Mouse (Mus musculus): ENCODE measurements at regions not wholly inside any gene's neighbourhood (a gene's known extent, or its start where the extent isn't known, plus 50 kb on each side); places are given as distances from the start of the nearest gene placed in this dataset.
A peak's percentile ranks its signal among the peaks of the same experiment; 100 is the strongest.
"Not testable (repeated sequence)": the region's sequence is repeated elsewhere in the genome, so short reads cannot be mapped to it uniquely, and the experiment has no call there.

DNA sequence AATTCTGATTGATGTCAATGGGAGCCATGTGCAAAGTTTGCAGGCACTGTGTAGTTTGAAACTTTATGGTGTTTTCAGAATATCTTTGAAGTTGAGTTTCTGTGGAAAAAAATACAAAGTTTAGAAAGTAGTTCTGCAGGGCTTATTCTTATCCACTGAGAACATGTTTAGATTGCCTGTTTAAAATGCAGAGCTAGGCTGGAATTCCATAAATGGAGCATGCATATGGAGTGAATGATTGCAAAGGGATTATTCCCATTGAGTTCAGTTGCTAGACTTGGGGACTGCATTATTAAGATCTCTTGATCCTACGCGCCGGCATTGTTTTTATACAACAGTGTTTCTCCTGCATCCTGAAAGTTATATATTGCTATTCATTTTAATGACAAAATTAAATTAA, 397.8 kb upstream of the Gm21833 start:
- 71% methylated on average over 3 of the region's 3 CpGs for WGBS
- ATAC-seq, result no peak
- H3K27me3 ChIP-seq (ENCODE audit: control insufficient read depth, insufficient read depth, low read depth, low read length), result no peaks in the 10 kb centered on the region

DNA sequence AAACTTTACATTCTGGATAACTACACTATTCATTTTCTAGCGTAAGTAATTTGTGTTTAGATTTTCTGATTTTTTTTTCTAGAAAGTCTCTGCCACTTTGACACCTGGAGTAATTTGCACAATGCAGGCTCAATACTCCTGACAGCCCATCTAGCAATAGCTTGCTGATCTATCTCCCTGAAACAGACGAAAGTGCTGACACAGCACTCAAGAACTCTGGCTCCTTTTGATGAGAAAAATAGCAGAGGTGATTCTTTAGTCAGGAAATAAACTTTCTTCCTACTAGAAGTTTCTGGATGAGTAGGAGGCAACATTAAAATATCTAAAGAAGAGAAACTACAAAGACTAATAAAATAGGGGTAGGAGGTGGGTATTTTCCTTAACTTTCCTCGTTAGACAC, 397.1 kb upstream of the Gm21833 start:
- no peaks in the 10 kb centered on the region for H3K4me1 ChIP-seq (ENCODE audit: control insufficient read depth, insufficient read depth, low read length)
- no peak overlapping the region for H3K4me3 ChIP-seq (ENCODE audit: low read depth, low read length)
- H3K36me3 ChIP-seq (ENCODE audit: control insufficient read depth, insufficient read depth, low read length), result no peaks in the 10 kb centered on the region
- 79% methylated on average over 3 of the region's 3 CpGs for WGBS
- H3K27ac ChIP-seq (ENCODE audit: low read length), result no peak overlapping the region
- no peaks in the 10 kb centered on the region for H3K9me3 ChIP-seq (replicated peaks; ENCODE audit: control insufficient read depth, low read length, poor library complexity, severe bottlenecking)
- H3K4me2 ChIP-seq (ENCODE audit: low read length), result no peak overlapping the region
- no peak for ATAC-seq
- no peak overlapping the region for H3K9ac ChIP-seq (ENCODE audit: low read depth, low read length)
- H3K27me3 ChIP-seq (ENCODE audit: control insufficient read depth, insufficient read depth, low read depth, low read length), result no peaks in the 10 kb centered on the region

More for the DNA sequence above, 397.8 kb upstream of the Gm21833 start:
- Histone ChIP-seq H3K4me3 (ENCODE audit: low read depth, low read length) (no peak overlapping the region), H3K9ac (ENCODE audit: low read depth, low read length) (no peak overlapping the region), H3K4me1 (ENCODE audit: control insufficient read depth, insufficient read depth, low read length) (no peaks in the 10 kb centered on the region), H3K36me3 (ENCODE audit: control insufficient read depth, insufficient read depth, low read length) (no peaks in the 10 kb centered on the region), H3K4me2 (ENCODE audit: low read length) (no peak overlapping the region), H3K9me3 (replicated peaks; ENCODE audit: control insufficient read depth, low read length, poor library complexity, severe bottlenecking) (no peaks in the 10 kb centered on the region), H3K27ac (ENCODE audit: low read length) (no peak overlapping the region)

DNA sequence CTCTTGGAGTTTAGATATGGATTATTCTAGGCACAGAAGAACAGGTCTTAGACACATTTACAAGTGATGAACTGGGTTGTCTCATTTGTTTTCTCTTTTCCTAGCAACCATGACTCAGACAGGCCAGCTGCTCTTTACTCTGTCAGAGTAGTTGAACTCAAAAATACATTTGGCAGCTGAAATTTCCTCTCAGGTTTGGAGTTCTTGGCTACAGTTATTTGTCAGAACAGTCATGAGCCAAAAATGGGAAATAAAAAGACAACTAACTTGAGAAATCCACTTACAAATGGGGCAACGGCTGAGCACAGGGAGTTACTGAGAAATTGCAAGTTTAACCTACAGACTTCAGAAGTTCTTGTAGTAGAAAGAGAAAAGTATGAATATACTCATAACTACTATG, 396.4 kb upstream of the Gm21833 start:
- H3K27ac ChIP-seq (ENCODE audit: low read length), result no peak overlapping the region
- H3K9ac ChIP-seq (ENCODE audit: low read depth, low read length), result no peak overlapping the region
- no peak overlapping the region for H3K4me2 ChIP-seq (ENCODE audit: low read length)
- H3K4me3 ChIP-seq (ENCODE audit: low read depth, low read length), result no peak overlapping the region
- no peaks in the 10 kb centered on the region for H3K36me3 ChIP-seq (ENCODE audit: control insufficient read depth, insufficient read depth, low read length)
- H3K4me1 ChIP-seq (ENCODE audit: control insufficient read depth, insufficient read depth, low read length), result no peaks in the 10 kb centered on the region
- H3K9me3 ChIP-seq (replicated peaks; ENCODE audit: control insufficient read depth, low read length, poor library complexity, severe bottlenecking), result no peaks in the 10 kb centered on the region
- 89% methylated on average over 1 of the region's 1 CpGs for WGBS
- H3K27me3 ChIP-seq (ENCODE audit: control insufficient read depth, insufficient read depth, low read depth, low read length), result no peaks in the 10 kb centered on the region
- no peak for ATAC-seq

DNA sequence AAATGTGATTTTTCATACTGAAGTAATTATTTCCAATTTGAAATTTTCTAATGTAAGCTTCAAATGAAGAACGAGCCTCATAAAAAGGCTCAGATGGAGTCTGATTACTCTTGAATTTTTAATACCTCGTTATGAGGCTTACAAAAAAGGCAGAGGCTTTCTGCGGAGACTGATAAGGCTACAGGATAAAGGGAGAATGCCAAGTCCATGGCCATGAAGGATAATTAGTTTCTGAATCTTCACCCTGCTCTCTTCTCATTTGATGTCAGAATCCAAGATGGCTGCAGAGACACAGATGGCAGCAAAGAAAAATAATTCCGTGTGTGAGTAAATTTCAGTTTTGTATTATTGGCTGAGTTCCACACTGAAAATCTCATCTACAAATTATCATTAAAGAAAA, 367.3 kb upstream of the Gm21833 start:
- Histone ChIP-seq H3K27ac (ENCODE audit: low read length) (no peak overlapping the region), H3K9ac (ENCODE audit: low read depth, low read length) (no peak overlapping the region), H3K36me3 (ENCODE audit: control insufficient read depth, insufficient read depth, low read length) (no peaks in the 10 kb centered on the region), H3K27me3 (ENCODE audit: control insufficient read depth, insufficient read depth, low read depth, low read length) (no peaks in the 10 kb centered on the region), H3K9me3 (replicated peaks; ENCODE audit: control insufficient read depth, low read length, poor library complexity, severe bottlenecking) (no peaks in the 10 kb centered on the region), H3K4me3 (ENCODE audit: low read depth, low read length) (no peak overlapping the region), H3K4me1 (ENCODE audit: control insufficient read depth, insufficient read depth, low read length) (no peaks in the 10 kb centered on the region), H3K4me2 (ENCODE audit: low read length) (no peak overlapping the region)
- ATAC-seq, result no peak
- 30% methylated on average over 4 of the region's 4 CpGs for WGBS

DNA sequence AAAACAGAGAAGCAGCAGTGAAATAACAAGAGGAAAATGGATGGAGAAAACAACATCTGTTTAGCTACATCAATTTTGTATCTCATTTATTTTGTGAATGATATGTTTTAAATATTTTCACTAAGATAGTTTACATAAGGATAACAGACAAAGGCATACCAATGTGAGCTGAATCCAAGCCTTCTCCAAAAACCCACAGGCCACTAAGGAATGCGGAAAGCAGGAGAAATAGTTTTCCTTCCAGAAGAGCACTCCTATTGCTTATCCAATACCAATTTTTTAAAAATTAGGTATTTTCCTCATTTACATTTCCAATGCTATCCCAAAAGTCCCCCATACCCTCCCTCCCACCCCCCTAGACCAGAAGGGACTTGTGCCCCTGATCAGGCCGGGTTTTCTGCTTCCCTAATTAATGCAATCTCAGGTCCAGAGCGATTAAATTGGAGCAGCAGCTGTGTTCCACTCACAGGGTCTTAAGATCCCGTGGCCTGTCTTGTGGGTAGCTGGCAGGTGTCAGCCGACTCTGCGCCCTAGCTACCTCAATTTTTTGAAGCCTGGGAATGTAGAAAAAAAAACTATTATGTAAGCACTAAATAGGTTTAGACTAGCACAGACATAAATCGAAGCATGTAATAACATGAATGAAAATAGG, 357.3 kb upstream of the Gm21833 start:
- whole genome bisulfite sequencing, result 31% methylated on average over 7 of the region's 7 CpGs
- Histone ChIP-seq H3K36me3 (ENCODE audit: control insufficient read depth, insufficient read depth, low read length) (no peaks in the 10 kb centered on the region), H3K9ac (ENCODE audit: low read depth, low read length) (no peak overlapping the region), H3K4me3 (ENCODE audit: low read depth, low read length) (no peak overlapping the region), H3K4me1 (ENCODE audit: control insufficient read depth, insufficient read depth, low read length) (peaks cover 2% of the 10 kb centered on the region; the same call in 1 of the 2 replicates), H3K4me2 (ENCODE audit: low read length) (no peak overlapping the region), H3K27ac (ENCODE audit: low read length) (no peak overlapping the region), H3K9me3 (replicated peaks; ENCODE audit: control insufficient read depth, low read length, poor library complexity, severe bottlenecking) (no peaks in the 10 kb centered on the region), H3K27me3 (ENCODE audit: control insufficient read depth, insufficient read depth, low read depth, low read length) (no peaks in the 10 kb centered on the region)
- ATAC-seq, result 0 out of 2 replicates have a peak, but pooled peaks have one; percentile 51

DNA sequence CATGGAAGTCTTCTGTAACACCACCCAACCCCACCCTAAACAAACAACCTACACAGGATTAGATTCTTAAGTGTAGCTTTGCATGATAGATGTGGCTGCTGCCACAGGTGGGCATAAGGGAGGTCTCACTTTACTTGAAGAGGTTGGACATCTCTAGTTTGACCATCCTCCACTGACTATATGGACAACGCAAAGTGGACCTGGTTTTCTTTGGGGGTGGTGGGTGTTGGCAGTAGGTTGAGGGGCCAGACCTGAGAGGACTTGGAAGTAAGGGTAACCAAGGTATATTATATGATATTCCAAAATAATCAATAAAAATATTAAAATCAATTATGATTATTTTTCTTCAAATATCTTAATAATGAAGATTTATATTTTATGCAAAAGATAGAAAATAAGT, 307.8 kb upstream of the Gm21833 start:
- no peaks in the 10 kb centered on the region for H3K4me1 ChIP-seq (ENCODE audit: control insufficient read depth, insufficient read depth, low read length)
- H3K4me2 ChIP-seq (ENCODE audit: low read length), result no peak overlapping the region
- H3K4me3 ChIP-seq (ENCODE audit: low read depth, low read length), result no peak overlapping the region
- H3K9ac ChIP-seq (ENCODE audit: low read depth, low read length), result no peak overlapping the region
- H3K36me3 ChIP-seq (ENCODE audit: control insufficient read depth, insufficient read depth, low read length), result no peaks in the 10 kb centered on the region
- no peak for ATAC-seq
- H3K27me3 ChIP-seq (ENCODE audit: control insufficient read depth, insufficient read depth, low read depth, low read length), result no peaks in the 10 kb centered on the region
- 96% methylated on average over 1 of the region's 1 CpGs for WGBS
- H3K27ac ChIP-seq (ENCODE audit: low read length), result no peak overlapping the region
- no peaks in the 10 kb centered on the region for H3K9me3 ChIP-seq (replicated peaks; ENCODE audit: control insufficient read depth, low read length, poor library complexity, severe bottlenecking)

DNA sequence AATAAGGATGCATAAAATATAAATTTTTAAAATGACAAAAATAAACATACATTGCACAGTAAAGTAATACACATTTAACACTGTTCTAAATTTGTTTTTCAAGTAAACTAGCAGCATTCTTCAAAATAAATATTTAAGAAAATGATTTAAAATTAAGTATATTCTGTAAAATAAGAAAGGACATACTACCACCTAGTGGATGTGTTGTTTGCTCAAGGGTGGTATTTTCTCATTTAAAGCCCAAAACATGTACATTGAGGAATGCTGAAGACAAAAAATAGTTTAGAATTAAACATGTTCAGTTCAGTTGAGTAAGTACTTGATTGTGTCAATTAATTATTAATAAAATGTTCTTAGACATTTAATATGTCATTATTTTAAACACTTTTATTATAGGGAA, 306.6 kb upstream of the Gm21833 start:
- Histone ChIP-seq H3K4me1 (ENCODE audit: control insufficient read depth, insufficient read depth, low read length) (no peaks in the 10 kb centered on the region), H3K36me3 (ENCODE audit: control insufficient read depth, insufficient read depth, low read length) (no peaks in the 10 kb centered on the region), H3K4me3 (ENCODE audit: low read depth, low read length) (no peak overlapping the region), H3K9ac (ENCODE audit: low read depth, low read length) (no peak overlapping the region), H3K4me2 (ENCODE audit: low read length) (no peak overlapping the region), H3K27me3 (ENCODE audit: control insufficient read depth, insufficient read depth, low read depth, low read length) (no peaks in the 10 kb centered on the region), H3K9me3 (replicated peaks; ENCODE audit: control insufficient read depth, low read length, poor library complexity, severe bottlenecking) (no peaks in the 10 kb centered on the region), H3K27ac (ENCODE audit: low read length) (no peak overlapping the region)
- ATAC-seq, result no peak

DNA sequence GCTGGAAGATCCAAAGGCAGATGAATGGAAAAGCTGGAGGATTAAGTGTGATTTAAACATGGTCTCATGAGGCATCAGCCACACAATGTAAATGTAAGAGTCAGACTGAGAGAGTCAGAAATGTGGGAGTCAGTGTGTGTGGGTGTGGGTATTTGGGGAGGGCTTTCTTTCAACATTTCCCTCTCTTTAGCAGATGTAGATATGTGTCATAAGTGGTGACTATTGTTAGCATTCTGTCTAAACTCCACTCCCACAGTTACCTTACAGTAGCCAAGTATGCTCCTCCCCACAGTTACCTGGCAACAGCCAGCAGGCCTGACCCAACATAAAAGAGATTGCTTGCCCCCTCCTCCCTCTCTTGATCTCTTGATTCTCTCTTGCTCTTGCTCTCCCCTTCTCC, 263.8 kb upstream of the Gm21833 start:
- H3K36me3 ChIP-seq (ENCODE audit: control insufficient read depth, insufficient read depth, low read length), result no peaks in the 10 kb centered on the region
- H3K4me2 ChIP-seq (ENCODE audit: low read length), result no peak overlapping the region
- H3K27me3 ChIP-seq (ENCODE audit: control insufficient read depth, insufficient read depth, low read depth, low read length), result no peaks in the 10 kb centered on the region
- no peak for ATAC-seq
- H3K4me3 ChIP-seq (ENCODE audit: low read depth, low read length), result no peak overlapping the region
- no peak overlapping the region for H3K9ac ChIP-seq (ENCODE audit: low read depth, low read length)
- no peaks in the 10 kb centered on the region for H3K9me3 ChIP-seq (replicated peaks; ENCODE audit: control insufficient read depth, low read length, poor library complexity, severe bottlenecking)
- H3K4me1 ChIP-seq (ENCODE audit: control insufficient read depth, insufficient read depth, low read length), result no peaks in the 10 kb centered on the region
- no peak overlapping the region for H3K27ac ChIP-seq (ENCODE audit: low read length)

DNA sequence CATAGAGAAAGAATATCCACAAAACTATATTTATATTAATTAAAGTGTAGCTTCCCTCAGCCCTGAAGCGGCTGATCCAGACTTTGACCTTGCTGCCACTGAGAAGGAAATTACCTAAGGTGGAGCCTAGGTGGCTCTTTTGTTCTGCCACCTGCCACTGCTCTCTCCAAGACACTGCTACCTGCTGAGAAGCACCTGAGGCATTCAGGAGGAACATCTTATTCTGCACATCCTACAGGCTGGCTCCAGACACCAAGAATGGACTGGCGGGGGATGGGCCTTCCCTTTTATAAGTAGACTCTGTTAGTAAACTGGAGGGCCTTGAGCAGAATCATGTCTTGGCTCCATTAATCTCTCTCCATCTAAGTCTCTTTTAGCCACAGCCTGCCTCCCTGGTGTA, 231.7 kb upstream of the Gm21833 start:
- H3K27ac ChIP-seq (ENCODE audit: low read length); H3K4me1 ChIP-seq (ENCODE audit: control insufficient read depth, insufficient read depth, low read length); H3K27me3 ChIP-seq (ENCODE audit: control insufficient read depth, insufficient read depth, low read depth, low read length); H3K4me3 ChIP-seq (ENCODE audit: low read depth, low read length); H3K9me3 ChIP-seq (replicated peaks; ENCODE audit: control insufficient read depth, low read length, poor library complexity, severe bottlenecking); H3K4me2 ChIP-seq (ENCODE audit: low read length); H3K36me3 ChIP-seq (ENCODE audit: control insufficient read depth, insufficient read depth, low read length); ATAC-seq; H3K9ac ChIP-seq (ENCODE audit: low read depth, low read length): not testable (repeated sequence)
- WGBS, result 82% methylated on average over 2 of the region's 2 CpGs

All from midbrain, embryonic 16.5 days (tissue).